Mouse (Mus musculus) WW6 (cell line): ENCODE data around the gene 2610318N02Rik.
"Not testable (repeated sequence)": the region's sequence is repeated elsewhere in the genome, so short reads cannot be mapped to it uniquely, and the experiment has no call there.

Experiments used
- DNase-seq: peaks from one replicate; pipeline ENCODE4 v3.0.0-alpha.2; 2013; ENCODE audit warnings: low read depth, low spot score

2610318N02Rik gene

GRCm38 (mm10) chr16:17124871-17125520 lies at the start of gene 2610318N02Rik:
Gene 2610318N02Rik, minus strand, starts transcription at chr16:17125167.
- no peak for DNase-seq

GRCm38 (mm10) chr16:17168049-17168448 lies 43.1 kb upstream of the 2610318N02Rik start:
- DNase-seq: no peak

GRCm38 (mm10) chr16:17167179-17167578 lies 42.2 kb upstream of the 2610318N02Rik start:
- no peak for DNase-seq

- DNase-seq: not testable (repeated sequence)
Observed at GRCm38 (mm10) chr16:17165478-17165877, 40.5 kb upstream of the 2610318N02Rik start.

- no peak for DNase-seq
Observed at GRCm38 (mm10) chr16:17154346-17154745, 29.4 kb upstream of the 2610318N02Rik start.

GRCm38 (mm10) chr16:17151874-17152273 lies 26.9 kb upstream of the 2610318N02Rik start:
- DNase-seq: no peak

- DNase-seq: no peak
Observed at GRCm38 (mm10) chr16:17150520-17151258, 25.7 kb upstream of the 2610318N02Rik start.

GRCm38 (mm10) chr16:17148084-17148483 lies 23.1 kb upstream of the 2610318N02Rik start:
- no peak for DNase-seq

GRCm38 (mm10) chr16:17147391-17147929 lies 22.5 kb upstream of the 2610318N02Rik start:
- no peak for DNase-seq

- DNase-seq: no peak
Observed at GRCm38 (mm10) chr16:17146772-17147235, 21.8 kb upstream of the 2610318N02Rik start, which contains the start of gene Ccdc116. Gene Ccdc116, minus strand, starts transcription at chr16:17147229.

- no peak for DNase-seq
Observed at GRCm38 (mm10) chr16:17144339-17144738, 19.4 kb upstream of the 2610318N02Rik start, which contains the start of gene Ydjc. Gene Ydjc, plus strand, starts transcription at chr16:17144621.

GRCm38 (mm10) chr16:17137355-17137754 lies 12.4 kb upstream of the 2610318N02Rik start:
- DNase-seq: no peak

- DNase-seq: no peak
Observed at GRCm38 (mm10) chr16:17132906-17133200, 7.9 kb upstream of the 2610318N02Rik start.

- peak; percentile 94 for DNase-seq
Observed at GRCm38 (mm10) chr16:17132089-17132905, 7.3 kb upstream of the 2610318N02Rik start, which contains the start of gene Sdf2l1. Gene Sdf2l1, minus strand, starts transcription at chr16:17132383.

GRCm38 (mm10) chr16:17131191-17132088 lies 6.5 kb upstream of the 2610318N02Rik start:
- no peak for DNase-seq

- no peak for DNase-seq
Observed at GRCm38 (mm10) chr16:17127292-17127691, 2.3 kb upstream of the 2610318N02Rik start.

GRCm38 (mm10) chr16:17124119-17124870 lies 672 bp downstream of the 2610318N02Rik start:
- DNase-seq: no peak

GRCm38 (mm10) chr16:17121569-17121968 lies 3.4 kb downstream of the 2610318N02Rik start:
- no peak for DNase-seq

GRCm38 (mm10) chr16:17117309-17117799 lies 7.6 kb downstream of the 2610318N02Rik start:
- DNase-seq: no peak
